Mouse (Mus musculus): ENCODE data around the gene Kdm7a. TPM values are rescaled to one million over a fixed set of nuclear protein-coding genes. Genes with fewer than 3 reads are reported as not detected.

The Kdm7a gene
- polyA plus RNA-seq, 2 experiments: 6.7 to 9.1 TPM

GRCm38 (mm10) chr6:39161975-39162374, 44.6 kb downstream of the Kdm7a start:
- Histone ChIP-seq H3K4me3 (ENCODE audit: insufficient read depth in 1 of 2, low read depth in 2 of 2, low read length in 2 of 2) (no peak overlapping the region), H3K27ac (no peak overlapping the region), H3K9ac (replicated peaks) (no peak overlapping the region), H3K9me3 (ENCODE audit: control insufficient read depth, low read length) (no peaks in the 10 kb centered on the region), H3K27me3 (ENCODE audit: control insufficient read depth, insufficient read depth, low read length) (no peaks in the 10 kb centered on the region), H3K4me2 (ENCODE audit: low read depth) (peak overlapping the region; percentile 36), H3K4me1 (replicated peaks; ENCODE audit: control insufficient read depth in 2 of 2, insufficient read depth in 2 of 2, low read length in 1 of 2) (peaks cover 7 to 11% of the 10 kb centered on the region in 2 experiments), H3K36me3 (replicated peaks; ENCODE audit: control insufficient read depth, insufficient read depth, low read depth) (peaks cover 17% of the 10 kb centered on the region)
- ATAC-seq (ENCODE audit: insufficient read depth): peak; percentile 80
- TF ChIP-seq CTCF (IDR thresholded peaks at IDR 0.05; ENCODE audit: low read depth): no peak
- peak; percentile 44; the same call in 1 of the 2 replicates for TF ChIP-seq EP300 (IDR thresholded peaks at IDR 0.05; ENCODE audit: low read depth)
- WGBS (ENCODE audit: insufficient replicate concordance): 49% methylated on average over 6 of the region's 6 CpGs
- peak; percentile 22 to 53 (median 40) for DNase-seq (ENCODE audit: low read depth in 3 of 3, low spot score in 3 of 3)

- TF ChIP-seq CTCF (IDR thresholded peaks at IDR 0.05; ENCODE audit: low read depth) (peak; percentile 33), EP300 (IDR thresholded peaks at IDR 0.05; ENCODE audit: low read depth) (no peak)
- WGBS (ENCODE audit: insufficient replicate concordance): 77% methylated on average over 6 of the region's 6 CpGs
- Histone ChIP-seq H3K4me3 (ENCODE audit: insufficient read depth in 1 of 2, low read depth in 2 of 2, low read length in 2 of 2) (no peak overlapping the region), H3K27me3 (ENCODE audit: control insufficient read depth, insufficient read depth, low read length) (no peaks in the 10 kb centered on the region), H3K36me3 (replicated peaks; ENCODE audit: control insufficient read depth, insufficient read depth, low read depth) (peaks cover 67% of the 10 kb centered on the region), H3K4me1 (replicated peaks; ENCODE audit: control insufficient read depth in 2 of 2, insufficient read depth in 2 of 2, low read length in 1 of 2) (no peaks in the 10 kb centered on the region), H3K9ac (replicated peaks) (no peak overlapping the region), H3K9me3 (ENCODE audit: control insufficient read depth, low read length) (no peaks in the 10 kb centered on the region), H3K4me2 (ENCODE audit: low read depth) (no peak overlapping the region), H3K27ac (no peak overlapping the region)
- no peak for ATAC-seq (ENCODE audit: insufficient read depth)
- no peak for DNase-seq (ENCODE audit: low read depth in 3 of 3, low spot score in 3 of 3)
Observed at GRCm38 (mm10) chr6:39146041-39146440, 60.5 kb downstream of the Kdm7a start.

GRCm38 (mm10) chr6:39132556-39132955, 74.0 kb downstream of the Kdm7a start:
- DNase-seq (ENCODE audit: low read depth in 3 of 3, low spot score in 3 of 3): no peak
- H3K27me3 ChIP-seq (ENCODE audit: control insufficient read depth, insufficient read depth, low read length): no peaks in the 10 kb centered on the region
- 75% methylated on average over 5 of the region's 5 CpGs for WGBS (ENCODE audit: insufficient replicate concordance)
- H3K4me2 ChIP-seq (ENCODE audit: low read depth): no peak overlapping the region
- H3K9me3 ChIP-seq (ENCODE audit: control insufficient read depth, low read length): no peaks in the 10 kb centered on the region
- H3K4me3 ChIP-seq (ENCODE audit: insufficient read depth in 1 of 2, low read depth in 2 of 2, low read length in 2 of 2): no peak overlapping the region
- peaks cover 5% of the 10 kb centered on the region for H3K36me3 ChIP-seq (replicated peaks; ENCODE audit: control insufficient read depth, insufficient read depth, low read depth)
- H3K27ac ChIP-seq: no peak overlapping the region
- no peak for ATAC-seq (ENCODE audit: insufficient read depth)
- H3K4me1 ChIP-seq (replicated peaks; ENCODE audit: control insufficient read depth in 2 of 2, insufficient read depth in 2 of 2, low read length in 1 of 2): no peaks in the 10 kb centered on the region
- no peak overlapping the region for H3K9ac ChIP-seq (replicated peaks)
- no peak for TF ChIP-seq CTCF (IDR thresholded peaks at IDR 0.05; ENCODE audit: low read depth)
- no peak for TF ChIP-seq EP300 (IDR thresholded peaks at IDR 0.05; ENCODE audit: low read depth)

- TF ChIP-seq CTCF (IDR thresholded peaks at IDR 0.05; ENCODE audit: low read depth) (no peak), EP300 (IDR thresholded peaks at IDR 0.05; ENCODE audit: low read depth) (no peak)
- Histone ChIP-seq H3K27me3 (ENCODE audit: control insufficient read depth, insufficient read depth, low read length) (no peaks in the 10 kb centered on the region), H3K27ac (no peak overlapping the region), H3K9me3 (ENCODE audit: control insufficient read depth, low read length) (no peaks in the 10 kb centered on the region), H3K4me1 (replicated peaks; ENCODE audit: control insufficient read depth in 2 of 2, insufficient read depth in 2 of 2, low read length in 1 of 2) (no peaks in the 10 kb centered on the region), H3K4me3 (ENCODE audit: insufficient read depth in 1 of 2, low read depth in 2 of 2, low read length in 2 of 2) (no peak overlapping the region), H3K9ac (replicated peaks) (no peak overlapping the region), H3K36me3 (replicated peaks; ENCODE audit: control insufficient read depth, insufficient read depth, low read depth) (peaks cover 5% of the 10 kb centered on the region), H3K4me2 (ENCODE audit: low read depth) (no peak overlapping the region)
- WGBS (ENCODE audit: insufficient replicate concordance): 44% methylated on average over 4 of the region's 4 CpGs
- ATAC-seq (ENCODE audit: insufficient read depth) (no peak), DNase-seq (ENCODE audit: low read depth in 3 of 3, low spot score in 3 of 3) (no peak)
Observed at GRCm38 (mm10) chr6:39131480-39131879, 75.1 kb downstream of the Kdm7a start.

GRCm38 (mm10) chr6:39124719-39125118, 81.9 kb downstream of the Kdm7a start:
- Histone ChIP-seq H3K4me1 (replicated peaks; ENCODE audit: control insufficient read depth in 2 of 2, insufficient read depth in 2 of 2, low read length in 1 of 2) (no peaks in the 10 kb centered on the region), H3K27me3 (ENCODE audit: control insufficient read depth, insufficient read depth, low read length) (peaks cover 3% of the 10 kb centered on the region; the same call in 1 of the 2 replicates), H3K9ac (replicated peaks) (no peak overlapping the region), H3K36me3 (replicated peaks; ENCODE audit: control insufficient read depth, insufficient read depth, low read depth) (no peaks in the 10 kb centered on the region), H3K9me3 (ENCODE audit: control insufficient read depth, low read length) (no peaks in the 10 kb centered on the region), H3K27ac (no peak overlapping the region), H3K4me3 (ENCODE audit: insufficient read depth in 1 of 2, low read depth in 2 of 2, low read length in 2 of 2) (no peak overlapping the region), H3K4me2 (ENCODE audit: low read depth) (no peak overlapping the region)
- DNase-seq (ENCODE audit: low read depth in 3 of 3, low spot score in 3 of 3): no peak
- TF ChIP-seq CTCF (IDR thresholded peaks at IDR 0.05; ENCODE audit: low read depth): no peak
- no peak for TF ChIP-seq EP300 (IDR thresholded peaks at IDR 0.05; ENCODE audit: low read depth)
- no peak for ATAC-seq (ENCODE audit: insufficient read depth)

All from liver, embryonic 14.5 days (tissue).